Mouse (Mus musculus) hindbrain, embryonic 11.5 days (tissue): Measurements from ENCODE around the gene Srgap3. TPM values are rescaled to one million over a fixed set of nuclear protein-coding genes. Genes with fewer than 3 reads are reported as not detected.

Experiments used
- ATAC-seq: fragments of 200-750 bp; cut with Nextera tagmentation; 2 replicates; pipeline ENCODE4 v1.8.0; 2017; ENCODE audit warnings: mild to moderate bottlenecking, moderate TSS enrichment, moderate library complexity; ENCODE audit not compliant: low FRiP score
- DNase-seq: peaks from one replicate; pipeline ENCODE4 v3.0.0-alpha.2; 2015; ENCODE audit warnings: low spot score
- H3K27ac ChIP-seq: fragments of 300-500 bp; sonication (generic); 2 replicates; pipeline ENCODE4 v1.5.1; 2014; ENCODE audit warnings: mild to moderate bottlenecking, low read depth, low read length
- H3K27me3 ChIP-seq: fragments of 300-500 bp; sonication (generic); 2 replicates; pipeline ENCODE4 v1.6.1; 2014; ENCODE audit warnings: mild to moderate bottlenecking, low read length, moderate library complexity, mixed read lengths; ENCODE audit not compliant: control insufficient read depth, insufficient read depth
- H3K36me3 ChIP-seq: fragments of 300-500 bp; sonication (generic); 2 replicates; pipeline ENCODE4 v1.6.1; 2014; ENCODE audit warnings: mild to moderate bottlenecking, low read length, moderate library complexity, mixed read lengths; ENCODE audit not compliant: control insufficient read depth, insufficient read depth
- H3K4me1 ChIP-seq: fragments of 300-500 bp; sonication (generic); replicated peaks from 2 replicates; pipeline ENCODE4 v1.6.1; 2014; ENCODE audit warnings: low read length, mixed read lengths; ENCODE audit not compliant: control insufficient read depth, insufficient read depth
- H3K4me2 ChIP-seq: fragments of 300-500 bp; sonication (generic); replicated peaks from 2 replicates; pipeline ENCODE4 v1.6.1; 2014; ENCODE audit warnings: mild to moderate bottlenecking, low read depth, low read length
- H3K4me3 ChIP-seq: fragments of 300-500 bp; sonication (generic); 2 replicates; pipeline ENCODE4 v1.5.1; 2014; ENCODE audit warnings: low read depth, low read length
- H3K9ac ChIP-seq: fragments of 300-500 bp; sonication (generic); 2 replicates; pipeline ENCODE4 v1.6.1; 2014; ENCODE audit warnings: low read depth, low read length
- H3K9me3 ChIP-seq: fragments of 300-500 bp; sonication (generic); 2 replicates; pipeline ENCODE4 v1.6.1; 2016; ENCODE audit warnings: low read length; ENCODE audit not compliant: control insufficient read depth
- WGBS: fragments of 180-500 bp; shearing (Covaris S2); extraction: QIAGEN DNeasy Blood & Tissue Kit; methylation state at CpG from one replicate; pipeline ENCODE4 v1.1.7; 2014; 5-methylcytosine and 5-hydroxymethylcytosine counted together
- polyA plus RNA-seq: library from polyadenylated mRNA; unstranded; fragments of >200 nt; fragmentation: Nextera tagmentation; extraction: Ambion mirVana; gene quantifications from 2 replicates; pipeline ENCODE4 v1.2.1, GENCODE M21; 2014

Srgap3 gene
- polyA plus RNA-seq, 1 experiment from 2014 or later = 89.6 TPM

DNA sequence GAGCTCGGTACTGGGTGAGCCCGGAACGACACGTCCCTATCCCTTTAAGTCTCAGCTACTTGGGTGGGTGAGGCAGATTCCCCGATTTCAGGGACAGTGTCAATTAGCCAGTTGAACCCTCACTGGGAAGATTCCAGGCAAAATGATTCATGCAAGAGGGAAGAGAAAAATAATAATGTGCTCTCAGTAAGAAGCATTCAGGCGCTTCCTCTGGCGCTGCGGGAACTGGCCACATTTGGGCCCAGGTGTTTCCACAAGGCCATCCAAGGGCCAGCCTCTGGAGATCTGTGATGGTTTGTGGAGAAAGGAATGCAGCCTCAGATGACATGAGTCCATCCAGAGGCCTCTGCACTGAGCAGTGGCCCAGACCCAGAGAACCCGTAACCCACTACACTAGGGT is 100.2 kb downstream of the Srgap3 start:
- no peaks in the 10 kb centered on the region for H3K36me3 ChIP-seq
- 92% methylated on average over 9 of the region's 9 CpGs for WGBS

DNA sequence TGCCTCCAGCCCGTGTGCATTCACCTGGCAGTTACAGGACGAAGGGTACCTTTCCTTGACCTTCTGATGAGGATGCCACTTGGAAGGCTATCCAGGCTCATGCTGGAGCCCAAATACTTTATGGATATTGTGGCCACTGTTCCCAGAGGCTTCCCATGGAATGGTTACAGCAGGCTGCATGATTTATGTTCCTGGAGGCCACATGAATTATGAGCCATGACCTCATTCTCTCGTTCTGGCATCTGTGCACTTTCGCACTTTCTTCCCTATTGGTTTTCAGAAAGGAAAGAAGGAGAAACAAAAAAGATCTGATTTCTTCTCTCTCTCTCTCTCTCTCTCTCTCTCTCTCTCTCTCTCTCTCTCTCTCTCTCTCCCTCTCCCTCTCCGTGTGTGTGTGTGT is 104.6 kb downstream of the Srgap3 start:
- ATAC-seq (no peak), DNase-seq (no peak)
- Histone ChIP-seq H3K4me1 (peaks cover 23% of the 10 kb centered on the region), H3K9me3 (no peaks in the 10 kb centered on the region), H3K4me2 (no peak overlapping the region), H3K27ac (peak overlapping the region; percentile 74), H3K9ac (no peak overlapping the region), H3K27me3 (no peaks in the 10 kb centered on the region), H3K4me3 (no peak overlapping the region), H3K36me3 (no peaks in the 10 kb centered on the region)
- 51% methylated on average over 5 of the region's 5 CpGs for WGBS

More for the DNA sequence above, 100.2 kb downstream of the Srgap3 start:
- Histone ChIP-seq H3K9ac (no peak overlapping the region), H3K4me2 (no peak overlapping the region), H3K4me3 (no peak overlapping the region), H3K4me1 (peaks cover 6% of the 10 kb centered on the region; the same call in 1 of the 2 replicates), H3K9me3 (no peaks in the 10 kb centered on the region), H3K27me3 (no peaks in the 10 kb centered on the region), H3K27ac (no peak overlapping the region)
- no peak for DNase-seq
- no peak for ATAC-seq

DNA sequence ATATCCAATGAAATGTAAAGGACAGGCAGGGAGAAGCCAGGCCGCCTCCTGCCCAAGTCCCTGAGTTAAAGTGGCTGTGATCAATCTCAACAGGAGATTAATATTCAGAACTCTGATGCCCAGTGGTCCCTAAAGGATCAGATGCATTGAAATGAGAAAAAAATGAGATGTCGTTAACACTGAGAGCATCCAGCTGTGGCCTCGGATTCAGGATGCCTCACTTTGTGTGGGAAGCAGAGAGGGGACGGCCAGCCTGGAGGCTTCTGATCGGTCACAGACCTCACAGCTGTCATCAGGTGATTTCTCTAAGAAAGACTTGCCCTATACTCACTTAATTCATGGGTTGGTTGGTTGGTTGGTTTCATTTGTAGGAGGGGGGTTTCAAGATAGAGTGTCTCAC is 106.7 kb downstream of the Srgap3 start:
- Histone ChIP-seq H3K4me3 (no peak overlapping the region), H3K4me2 (no peak overlapping the region), H3K4me1 (peaks cover 23% of the 10 kb centered on the region), H3K9me3 (no peaks in the 10 kb centered on the region), H3K36me3 (no peaks in the 10 kb centered on the region), H3K27ac (peak overlapping the region; percentile 87), H3K9ac (no peak overlapping the region), H3K27me3 (no peaks in the 10 kb centered on the region)
- WGBS = 35% methylated on average over 5 of the region's 5 CpGs
- DNase-seq (peak; percentile 65), ATAC-seq (peak; percentile 57)

DNA sequence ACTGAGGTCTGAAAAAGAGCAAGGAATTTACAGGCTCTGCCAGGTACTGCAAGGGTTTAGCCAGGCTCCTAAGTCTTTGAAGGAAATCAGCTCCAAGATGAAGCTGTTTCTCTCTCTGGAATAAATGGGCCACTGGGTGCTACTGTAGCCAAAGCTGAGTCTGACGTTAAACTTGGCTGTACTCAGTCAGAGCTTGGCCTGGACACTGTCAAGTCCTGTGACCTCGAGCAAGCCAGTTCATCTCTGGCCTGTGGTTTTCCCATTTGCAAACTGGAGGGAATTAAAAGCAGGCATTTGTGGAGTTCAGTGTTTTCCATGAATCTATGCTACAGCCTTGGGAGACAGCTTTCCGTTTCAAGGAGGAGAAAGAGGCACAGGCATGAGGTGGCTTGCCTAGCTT is 107.7 kb downstream of the Srgap3 start:
- Histone ChIP-seq H3K27ac (peak overlapping the region; percentile 87), H3K36me3 (no peaks in the 10 kb centered on the region), H3K9ac (peak overlapping the region; percentile 28; the same call in 1 of the 2 replicates), H3K4me3 (no peak overlapping the region), H3K4me2 (peak overlapping the region; percentile 19; the same call in 1 of the 2 replicates), H3K27me3 (no peaks in the 10 kb centered on the region), H3K4me1 (peaks cover 23% of the 10 kb centered on the region), H3K9me3 (no peaks in the 10 kb centered on the region)
- ATAC-seq = peak; percentile 1; the same call in 1 of the 2 replicates
- 47% methylated on average over 3 of the region's 3 CpGs for WGBS
- DNase-seq = peak; percentile 29

DNA sequence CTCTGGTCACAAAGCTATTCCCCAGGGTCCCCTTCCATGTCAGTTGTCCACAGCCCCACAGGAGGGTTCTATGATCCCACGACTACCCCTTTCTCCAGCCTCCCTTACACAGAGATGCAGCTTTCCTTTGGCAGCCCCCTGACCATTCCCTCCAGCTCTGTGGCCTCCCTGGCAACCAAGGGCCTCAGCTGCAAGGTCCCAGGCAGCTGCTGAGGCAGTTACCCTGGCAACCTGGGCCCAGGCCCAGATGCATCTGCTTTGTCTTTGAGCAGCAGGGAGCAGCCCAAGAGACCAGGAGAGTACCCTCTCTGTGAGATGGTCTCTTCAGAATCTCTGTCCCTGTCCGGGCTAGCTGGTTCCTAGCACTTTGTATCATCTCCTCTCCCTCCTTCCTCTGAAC is 108.2 kb downstream of the Srgap3 start:
- H3K9ac ChIP-seq = no peak overlapping the region; the same call in 1 of the 2 replicates
- no peaks in the 10 kb centered on the region for H3K9me3 ChIP-seq
- no peaks in the 10 kb centered on the region for H3K36me3 ChIP-seq
- H3K27me3 ChIP-seq = no peaks in the 10 kb centered on the region
- peaks cover 29% of the 10 kb centered on the region for H3K4me1 ChIP-seq
- ATAC-seq (peak; percentile 89), DNase-seq (peak; percentile 88)
- H3K27ac ChIP-seq = peak overlapping the region; percentile 87
- 0 out of 2 replicates have a peak overlapping the region, but pooled peaks have one; percentile 19 for H3K4me2 ChIP-seq
- H3K4me3 ChIP-seq = no peak overlapping the region
- 13% methylated on average over 2 of the region's 2 CpGs for WGBS

DNA sequence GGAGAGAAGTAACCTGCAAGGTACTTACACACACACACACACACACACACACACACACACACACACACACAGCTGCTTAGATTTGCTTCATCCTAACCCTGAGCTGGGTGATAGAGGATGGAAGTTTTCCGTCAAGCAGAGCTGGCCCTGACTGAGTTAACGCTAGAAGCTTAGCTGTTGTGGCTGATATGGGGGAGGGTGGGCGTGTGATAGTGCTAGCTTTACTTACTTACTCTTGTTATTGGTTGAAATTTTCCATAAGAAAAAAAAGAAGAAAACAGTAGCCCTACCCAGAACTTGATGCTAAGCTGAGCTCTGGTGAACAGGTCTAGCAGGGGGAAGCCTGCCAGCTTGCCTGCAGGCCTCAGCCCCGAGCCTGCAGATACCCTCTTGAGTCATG is 110.4 kb downstream of the Srgap3 start:
- no peak for ATAC-seq
- H3K4me1 ChIP-seq = peaks cover 35% of the 10 kb centered on the region
- no peaks in the 10 kb centered on the region for H3K9me3 ChIP-seq
- no peaks in the 10 kb centered on the region for H3K36me3 ChIP-seq
- DNase-seq = no peak
- WGBS = 81% methylated on average over 4 of the region's 4 CpGs
- no peak overlapping the region for H3K9ac ChIP-seq
- no peak overlapping the region for H3K4me2 ChIP-seq
- no peak overlapping the region for H3K27ac ChIP-seq
- no peak overlapping the region for H3K4me3 ChIP-seq
- H3K27me3 ChIP-seq = no peaks in the 10 kb centered on the region

DNA sequence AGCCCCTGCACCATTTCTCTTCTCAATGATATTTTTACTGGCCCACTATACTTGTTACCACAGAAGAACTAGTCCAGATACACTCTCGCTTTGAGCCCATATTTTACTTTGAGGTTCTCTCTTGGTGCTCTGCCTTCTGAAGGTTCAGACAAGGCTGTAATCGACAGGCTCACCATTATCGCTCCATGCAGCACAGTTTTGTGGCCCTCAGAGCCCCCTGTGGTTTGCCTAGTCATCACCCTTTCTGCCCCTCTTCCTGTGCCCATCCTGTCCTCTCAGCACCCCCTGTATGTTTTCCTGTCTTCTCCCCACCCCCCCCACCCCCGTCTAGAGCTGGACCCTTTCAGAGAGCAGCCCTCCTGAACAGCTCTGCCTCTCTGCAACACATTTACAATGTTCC is 111.7 kb downstream of the Srgap3 start:
- WGBS = 63% methylated on average over 4 of the region's 4 CpGs
- H3K27ac ChIP-seq = no peak overlapping the region
- ATAC-seq = no peak
- H3K4me3 ChIP-seq = no peak overlapping the region
- H3K27me3 ChIP-seq = no peaks in the 10 kb centered on the region
- no peaks in the 10 kb centered on the region for H3K36me3 ChIP-seq
- H3K9ac ChIP-seq = no peak overlapping the region
- no peaks in the 10 kb centered on the region for H3K9me3 ChIP-seq
- DNase-seq = no peak
- H3K4me2 ChIP-seq = no peak overlapping the region
- peaks cover 35% of the 10 kb centered on the region for H3K4me1 ChIP-seq

DNA sequence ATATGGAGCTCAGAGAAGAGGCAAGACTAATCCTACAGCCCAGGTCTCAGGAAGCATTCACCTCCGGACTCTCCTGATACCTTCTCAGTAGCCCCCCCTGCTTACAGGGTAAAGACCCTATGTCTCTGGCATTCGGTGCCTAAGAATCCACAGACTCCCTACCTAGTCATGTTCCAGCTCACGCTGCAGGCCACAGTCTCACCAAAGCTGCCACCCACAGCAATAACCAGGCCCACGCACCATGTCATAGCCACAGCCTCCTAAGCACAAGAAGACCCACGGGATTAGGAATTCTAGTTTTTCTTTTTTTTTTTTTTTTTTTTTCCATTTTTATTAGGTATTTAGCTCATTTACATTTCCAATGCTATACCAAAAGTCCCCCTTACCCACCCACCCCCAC is 112.6 kb downstream of the Srgap3 start:
- no peaks in the 10 kb centered on the region for H3K9me3 ChIP-seq
- WGBS = 80% methylated on average over 5 of the region's 5 CpGs
- 0 out of 2 replicates have a peak overlapping the region, but pooled peaks have one; percentile 20 for H3K9ac ChIP-seq
- H3K36me3 ChIP-seq = no peaks in the 10 kb centered on the region
- H3K4me1 ChIP-seq = peaks cover 30% of the 10 kb centered on the region
- no peaks in the 10 kb centered on the region for H3K27me3 ChIP-seq
- DNase-seq (no peak), ATAC-seq (no peak; the same call in 1 of the 2 replicates)
- peak overlapping the region; percentile 92 for H3K27ac ChIP-seq
- H3K4me2 ChIP-seq = no peak overlapping the region; the same call in 1 of the 2 replicates
- no peak overlapping the region for H3K4me3 ChIP-seq

DNA sequence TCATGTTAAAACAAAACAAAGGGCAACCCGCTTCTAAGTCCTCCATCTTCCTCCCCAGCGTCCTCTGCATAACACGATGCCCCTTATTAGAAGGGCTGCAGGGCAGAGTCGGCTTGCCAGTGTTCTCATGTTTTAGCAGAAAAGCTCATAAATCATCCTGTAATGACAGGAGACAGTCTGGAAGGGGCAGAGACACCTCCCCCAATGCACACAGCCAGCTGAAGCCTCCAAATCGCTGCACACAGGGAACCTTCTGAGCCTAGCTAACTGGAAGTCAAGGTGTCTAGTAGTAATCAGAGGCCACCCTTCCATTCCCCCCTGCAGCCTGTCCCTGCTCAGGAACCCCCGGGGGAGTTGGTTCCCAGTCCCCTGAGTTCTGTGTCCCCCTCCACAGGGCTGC is 113.3 kb downstream of the Srgap3 start:
- WGBS = 23% methylated on average over 6 of the region's 6 CpGs
- no peaks in the 10 kb centered on the region for H3K36me3 ChIP-seq
- H3K27ac ChIP-seq = peak overlapping the region; percentile 92
- peak overlapping the region; percentile 27; the same call in 1 of the 2 replicates for H3K9ac ChIP-seq
- DNase-seq = peak; percentile 63
- no peak overlapping the region for H3K4me3 ChIP-seq
- H3K4me2 ChIP-seq = 0 out of 2 replicates have a peak overlapping the region, but pooled peaks have one; percentile 14
- peak; percentile 71 for ATAC-seq
- no peaks in the 10 kb centered on the region for H3K27me3 ChIP-seq
- no peaks in the 10 kb centered on the region for H3K9me3 ChIP-seq
- peaks cover 27% of the 10 kb centered on the region for H3K4me1 ChIP-seq
